In the genomic region with DNA sequence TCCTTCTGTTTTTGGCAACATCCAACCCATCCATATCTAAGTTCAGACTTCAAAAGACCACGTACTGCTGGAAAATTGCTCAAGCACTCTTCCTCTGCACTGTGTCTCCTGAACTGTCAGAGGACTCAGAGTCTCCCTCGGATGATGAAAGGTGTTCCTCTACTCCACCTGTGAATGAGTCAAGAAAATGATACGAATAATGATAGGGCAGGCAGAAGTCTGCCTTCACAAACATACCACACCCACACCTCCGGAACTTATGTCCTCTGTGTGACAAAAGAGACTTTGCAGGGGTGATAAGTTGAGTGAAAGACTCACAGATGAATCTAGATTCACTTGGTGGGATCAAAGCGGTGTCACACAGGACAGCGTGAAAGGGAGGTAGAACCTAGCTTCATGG, we compare ENCODE assay signal across 15 mouse cellular contexts.
"Had no signal": no experiment of that assay in that cellular context is flagged by ENCODE, and none has a peak within 500 bp of the region (broad histone marks: within the 10 kb centered on the region; RNA-seq: fewer than 3 reads in every experiment).

No protein-coding gene starts in this region.

- DNase-seq: gastrocnemius, adult 2 months; gastrocnemius, postnatal 10 days; gastrocnemius, postnatal 25 days; heart, postnatal 10 days; heart, postnatal 4 days; kidney, adult 18-20 months; kidney, adult 8-10 months; kidney, postnatal 10 days; kidney, postnatal 25 days; kidney, postnatal 4 days; left cerebral cortex, postnatal 4 days had no signal

- ATAC-seq: hindbrain, embryonic 16.5 days; intestine, embryonic 15.5 days; intestine, postnatal 0 days; liver, embryonic 12.5 days had no signal
